Mouse (Mus musculus) cerebellum, postnatal 36 days (tissue): Measurements from ENCODE around the gene Eme2.

Experiments used
- DNase-seq, 2 experiments: peaks; one replicate each; pipeline ENCODE4 v3.0.0; 2021 to 2022; ENCODE audit warnings: mixed read lengths in 2 of 2

The Eme2 gene

GRCm38 (mm10) chr17:24896241-24896992 lies 1.5 kb upstream of the Eme2 start, which contains the start of gene Nme3:
Nme3 (plus strand) TSS chr17:24896500.
- DNase-seq, result peak; percentile 76 to 82

- no peak for DNase-seq
These were observed 819 bp upstream of the Eme2 start for GRCm38 (mm10) chr17:24895571-24896240.

- no peak for DNase-seq
These were observed 559 bp downstream of the Eme2 start for GRCm38 (mm10) chr17:24894061-24894994.

GRCm38 (mm10) chr17:24893276-24893675 lies 1.6 kb downstream of the Eme2 start:
- DNase-seq, result no peak

- no peak for DNase-seq
These were observed 2.1 kb downstream of the Eme2 start for GRCm38 (mm10) chr17:24892785-24893184.

- DNase-seq, result peak; percentile 73 to 77
These were observed 3.6 kb downstream of the Eme2 start for GRCm38 (mm10) chr17:24891321-24891720.

- DNase-seq, result no peak
These were observed 4.5 kb downstream of the Eme2 start for GRCm38 (mm10) chr17:24890151-24891092.

- DNase-seq, result no peak
These were observed 6.0 kb downstream of the Eme2 start for GRCm38 (mm10) chr17:24888862-24889261.

GRCm38 (mm10) chr17:24887291-24888080 lies 7.4 kb downstream of the Eme2 start:
- no peak for DNase-seq

GRCm38 (mm10) chr17:24886932-24887271 lies 8.0 kb downstream of the Eme2 start:
- no peak for DNase-seq

- DNase-seq, result peak; percentile 98 to 99
These were observed 8.6 kb downstream of the Eme2 start, which contains the start of the genes Nubp2 and Spsb3 for GRCm38 (mm10) chr17:24886134-24886931. Nubp2 (minus strand) TSS chr17:24886349. Spsb3 (plus strand) TSS chr17:24886643.

GRCm38 (mm10) chr17:24885356-24886133 lies 9.3 kb downstream of the Eme2 start:
- DNase-seq, result no peak

- DNase-seq, result no peak
These were observed 10.5 kb downstream of the Eme2 start for GRCm38 (mm10) chr17:24884391-24884790.

- DNase-seq, result no peak
These were observed 13.0 kb downstream of the Eme2 start for GRCm38 (mm10) chr17:24881738-24882440.

- no peak for DNase-seq
These were observed 16.4 kb downstream of the Eme2 start for GRCm38 (mm10) chr17:24878531-24878930.

GRCm38 (mm10) chr17:24878117-24878397 lies 16.8 kb downstream of the Eme2 start:
- no peak for DNase-seq

GRCm38 (mm10) chr17:24877336-24878116 lies 17.4 kb downstream of the Eme2 start:
- no peak for DNase-seq

- no peak for DNase-seq
These were observed 19.9 kb downstream of the Eme2 start for GRCm38 (mm10) chr17:24874989-24875388.
